Mouse (Mus musculus) cerebellum, adult 2 months (tissue): Measurements from ENCODE around the gene Cdh24. TPM values are rescaled to one million over a fixed set of nuclear protein-coding genes. Genes with fewer than 3 reads are reported as not detected.

ENCODE experiments used
- DNase-seq, 2 experiments: peaks; one replicate each; pipeline ENCODE4 v3.0.0; 2021
- H3K27ac ChIP-seq: fragments of 200-500 bp; 2 replicates; pipeline ENCODE4 v1.5.1; 2012; ENCODE audit warnings: low read length, control low read depth, inconsistent platforms; ENCODE audit not compliant: insufficient read depth
- H3K27me3 ChIP-seq: fragments of 200-500 bp; 2 replicates; pipeline ENCODE4 v1.6.1; 2012; ENCODE audit warnings: inconsistent platforms, mild to moderate bottlenecking, low read length, moderate library complexity; ENCODE audit not compliant: control insufficient read depth, insufficient read depth
- H3K4me1 ChIP-seq: fragments of 200-500 bp; 2 replicates; pipeline ENCODE4 v1.6.1; 2011; ENCODE audit warnings: low read length; ENCODE audit not compliant: control insufficient read depth, insufficient read depth
- H3K4me3 ChIP-seq: fragments of 200-500 bp; replicated peaks from 2 replicates; pipeline ENCODE3; 2011; ENCODE audit warnings: mild to moderate bottlenecking, low read depth, low read length, control low read depth; ENCODE audit not compliant: insufficient read depth
- CTCF ChIP-seq: fragments of 200-500 bp; IDR thresholded peaks from 2 replicates; pipeline ENCODE4 v1.5.1; 2011; ENCODE audit warnings: low read depth, mild to moderate bottlenecking, control low read depth, low read length, moderate library complexity, borderline replicate concordance; ENCODE audit not compliant: insufficient read depth
- POLR2A ChIP-seq: fragments of 200-500 bp; IDR thresholded peaks from 2 replicates; pipeline ENCODE4 v1.6.1; 2011; ENCODE audit warnings: low read length, control low read depth, borderline replicate concordance; ENCODE audit not compliant: insufficient read depth
- WGBS: fragments of 180-500 bp; shearing (Covaris S2); methylation state at CpG from one replicate; pipeline ENCODE4 v1.1.7; 2018; 5-methylcytosine and 5-hydroxymethylcytosine counted together
- polyA plus RNA-seq: library from polyadenylated mRNA; depleted of rRNA; stranded (reverse); fragments of >200 nt; gene quantifications from 2 replicates; pipeline ENCODE4 v1.2.3, GENCODE M21; 2012

The Cdh24 gene
- polyA plus RNA-seq, 1 experiment: 10.3 TPM

- no peak for DNase-seq
- TF ChIP-seq POLR2A (no peak), CTCF (no peak)
- WGBS: 77% methylated on average over 6 of the region's 6 CpGs
- no peak overlapping the region for H3K27ac ChIP-seq
- H3K4me3 ChIP-seq: no peak overlapping the region
- H3K27me3 ChIP-seq: no peaks in the 10 kb centered on the region
- no peaks in the 10 kb centered on the region for H3K4me1 ChIP-seq
Measured at GRCm38 (mm10) chr14:54610648-54611047, 30.5 kb downstream of the Cdh24 start.

GRCm38 (mm10) chr14:54609962-54610361 is 31.2 kb downstream of the Cdh24 start:
- Histone ChIP-seq H3K27me3 (no peaks in the 10 kb centered on the region), H3K27ac (no peak overlapping the region), H3K4me3 (no peak overlapping the region), H3K4me1 (no peaks in the 10 kb centered on the region)
- 65% methylated on average over 4 of the region's 4 CpGs for WGBS
- TF ChIP-seq CTCF (peak; percentile 46; the same call in 1 of the 2 replicates), POLR2A (no peak)
- no peak for DNase-seq

DNA sequence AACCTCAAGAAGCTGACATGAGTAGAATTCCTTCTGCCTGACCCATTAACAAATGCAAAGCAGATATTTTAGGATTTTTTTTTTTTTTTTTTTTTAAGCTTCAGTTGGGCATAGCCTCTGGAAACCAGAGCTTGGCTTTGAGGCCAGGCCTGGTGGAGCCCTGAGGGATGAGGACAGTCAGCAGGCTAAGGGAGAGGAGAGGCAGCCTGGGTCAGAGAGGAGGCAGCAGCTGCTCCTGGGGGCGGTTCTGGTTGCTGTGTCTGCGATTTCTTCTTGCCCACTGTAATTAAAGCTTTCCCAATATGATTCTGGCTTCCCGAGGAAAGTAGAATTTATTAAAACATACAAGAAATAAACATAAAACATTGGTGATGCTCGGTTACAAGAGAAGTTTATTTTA is 31.9 kb downstream of the Cdh24 start:
- no peak overlapping the region for H3K27ac ChIP-seq
- WGBS: 71% methylated on average over 4 of the region's 4 CpGs
- TF ChIP-seq CTCF: no peak
- no peak for TF ChIP-seq POLR2A
- H3K4me3 ChIP-seq: no peak overlapping the region
- no peaks in the 10 kb centered on the region for H3K27me3 ChIP-seq
- H3K4me1 ChIP-seq: no peaks in the 10 kb centered on the region
- no peak for DNase-seq

DNA sequence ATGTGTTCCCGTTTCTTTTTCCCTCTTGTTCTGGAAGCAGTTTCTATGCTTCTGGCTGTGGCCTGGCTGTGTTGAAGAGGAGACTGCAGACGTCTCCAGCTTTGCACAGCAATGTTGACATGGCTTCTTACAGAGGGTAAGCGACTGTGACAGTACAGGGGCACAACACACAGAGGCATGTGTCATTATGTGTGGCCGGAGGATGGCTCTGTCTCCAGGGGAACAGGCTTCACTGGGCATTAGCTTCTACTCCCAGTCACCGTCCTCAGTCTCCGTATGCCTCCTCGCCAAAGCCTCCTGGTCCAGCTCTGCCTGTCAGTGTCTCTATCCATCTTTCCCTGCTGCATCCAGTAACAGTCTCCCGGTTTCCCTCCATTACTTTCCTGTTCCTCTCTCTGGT is 33.9 kb downstream of the Cdh24 start:
- TF ChIP-seq CTCF (no peak), POLR2A (no peak)
- 34% methylated on average over 8 of the region's 8 CpGs for WGBS
- DNase-seq: no peak

DNA sequence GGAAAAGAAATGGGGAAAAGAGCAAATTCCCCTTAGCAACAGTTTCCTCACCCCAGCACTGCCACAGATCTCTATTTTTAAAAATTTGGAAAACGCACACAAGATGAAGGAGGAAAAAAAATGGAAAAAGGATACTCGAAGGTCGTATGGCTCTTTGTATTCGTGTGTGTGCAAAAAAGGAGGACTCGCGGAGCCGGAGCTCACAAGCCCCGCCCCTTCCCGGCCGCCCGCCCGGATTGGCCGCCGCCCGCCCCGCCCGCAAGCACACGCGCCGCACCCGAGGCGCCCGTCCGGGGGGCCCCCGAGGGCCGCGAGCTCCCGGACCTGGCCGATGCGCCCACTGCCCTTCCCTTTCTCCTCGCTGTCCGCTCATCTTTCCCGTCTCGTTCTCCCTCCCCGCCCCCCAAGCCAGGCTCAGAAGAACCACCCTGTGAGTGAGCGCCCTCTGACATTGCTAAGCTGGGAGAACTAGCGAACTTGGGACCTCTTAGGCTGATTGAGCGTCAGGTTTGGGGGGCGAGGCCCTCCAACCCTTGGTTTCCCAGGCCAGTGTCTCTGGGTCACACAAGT is 35.3 kb downstream of the Cdh24 start, which contains the start of gene 4931414P19Rik:
Gene 4931414P19Rik, minus strand, starts transcription at position 242 of the 570 bp plus-strand sequence.
- peak; percentile 83 for DNase-seq
- 0 out of 2 replicates have a peak, but pooled peaks cover 4% of the 10 kb centered on the region for H3K4me1 ChIP-seq
- peak within 1 kb of the TSS; percentile 55; the same call in 1 of the 2 replicates for H3K27ac ChIP-seq
- TF ChIP-seq CTCF (no peak), POLR2A (peak; percentile 40; the same call in 1 of the 2 replicates)
- no peaks in the 10 kb centered on the region for H3K27me3 ChIP-seq
- peak within 1 kb of the TSS; percentile 99 for H3K4me3 ChIP-seq
- 2% methylated on average over 38 of the region's 39 CpGs for WGBS

More for the DNA sequence above, 33.9 kb downstream of the Cdh24 start:
- Histone ChIP-seq H3K4me1 (0 out of 2 replicates have a peak, but pooled peaks cover 4% of the 10 kb centered on the region), H3K27ac (no peak overlapping the region), H3K4me3 (no peak overlapping the region), H3K27me3 (no peaks in the 10 kb centered on the region)

DNA sequence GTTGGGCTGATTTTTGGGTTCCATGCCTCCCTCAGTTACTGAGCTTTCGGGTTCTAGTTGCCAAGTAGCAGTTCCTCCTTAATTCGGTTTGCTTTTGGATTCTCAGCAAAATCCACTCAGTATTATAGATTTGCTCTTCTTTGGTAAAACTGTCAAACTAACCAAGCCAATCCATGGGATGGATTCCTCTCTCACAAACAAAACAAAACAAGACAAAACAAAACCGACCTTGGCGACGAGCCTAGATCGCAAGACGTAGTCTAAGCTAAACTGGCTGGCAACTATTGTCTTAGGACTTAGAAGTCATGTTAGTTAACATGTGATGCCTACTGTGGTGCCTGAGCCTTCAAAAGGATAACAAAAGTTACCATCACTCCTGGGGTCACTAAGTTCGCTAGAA is 37.5 kb downstream of the Cdh24 start:
- no peak for TF ChIP-seq POLR2A
- TF ChIP-seq CTCF: no peak
- 71% methylated on average over 8 of the region's 8 CpGs for WGBS
- Histone ChIP-seq H3K27me3 (no peaks in the 10 kb centered on the region), H3K27ac (peak overlapping the region; percentile 93), H3K4me1 (0 out of 2 replicates have a peak, but pooled peaks cover 4% of the 10 kb centered on the region), H3K4me3 (peak overlapping the region; percentile 61)
- no peak for DNase-seq

DNA sequence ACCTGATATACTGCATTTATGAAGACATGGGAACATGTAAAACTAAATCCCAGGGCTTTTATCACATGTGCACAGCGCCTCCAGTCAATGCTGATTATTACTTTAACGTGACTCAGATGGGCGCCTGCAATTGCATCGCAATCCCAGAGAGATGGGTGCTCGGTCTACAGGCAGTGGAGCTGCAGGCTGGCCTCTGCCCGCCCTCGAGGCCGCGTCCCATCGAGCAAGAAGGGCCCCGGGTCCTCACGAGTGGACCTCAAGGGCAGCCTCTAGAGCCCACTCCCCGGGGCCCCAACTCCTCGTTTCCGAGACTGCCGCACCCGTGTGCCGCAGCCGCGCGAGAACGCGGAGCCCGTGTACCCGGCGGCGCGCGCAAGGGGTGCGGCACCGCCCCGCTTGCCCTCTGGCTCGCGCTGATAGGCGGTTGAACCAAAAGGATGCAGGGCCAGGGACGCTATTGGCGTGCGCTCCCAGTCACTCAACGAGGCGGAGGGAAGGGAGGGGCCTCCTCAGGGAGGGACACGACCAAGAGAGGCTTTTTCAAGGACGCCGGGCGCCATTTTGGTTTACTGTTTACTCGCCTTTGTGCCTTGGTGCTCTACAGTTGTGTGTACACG is 38.0 kb downstream of the Cdh24 start:
- Histone ChIP-seq H3K27me3 (no peaks in the 10 kb centered on the region), H3K4me1 (0 out of 2 replicates have a peak, but pooled peaks cover 4% of the 10 kb centered on the region), H3K27ac (peak overlapping the region; percentile 95), H3K4me3 (peak overlapping the region; percentile 71)
- peak; percentile 96 to 98 for DNase-seq
- under 1% methylated on average over 46 of the region's 46 CpGs for WGBS
- TF ChIP-seq CTCF (no peak), POLR2A (peak; percentile 92)

DNA sequence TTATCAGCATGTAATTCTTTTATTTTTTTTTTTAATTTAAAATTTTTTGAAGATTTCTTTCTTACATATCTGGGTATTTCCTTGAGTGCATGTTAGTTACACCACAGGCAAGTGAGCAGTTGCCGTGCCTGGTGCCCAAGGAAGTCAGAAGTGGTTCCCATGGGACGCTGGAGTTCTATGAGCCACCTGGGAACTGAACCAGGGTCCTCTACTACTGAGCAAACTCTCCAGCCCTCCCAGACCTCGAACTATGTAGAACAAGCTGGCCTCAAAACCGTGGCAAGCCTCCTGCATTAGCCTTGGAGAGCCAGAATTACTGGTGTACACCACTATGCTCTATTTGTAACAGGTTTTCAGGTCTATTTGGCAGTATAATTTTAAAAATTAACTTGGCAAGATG is 38.6 kb downstream of the Cdh24 start:
- H3K4me3 ChIP-seq: peak overlapping the region; percentile 71
- WGBS: 28% methylated on average over 4 of the region's 4 CpGs

More for the DNA sequence above, 38.6 kb downstream of the Cdh24 start:
- DNase-seq: peak in 1 of 2 experiments; percentile 47
- Histone ChIP-seq H3K27me3 (no peaks in the 10 kb centered on the region), H3K27ac (no peak overlapping the region), H3K4me1 (0 out of 2 replicates have a peak, but pooled peaks cover 4% of the 10 kb centered on the region)
- TF ChIP-seq CTCF (no peak), POLR2A (no peak)
